Mouse (Mus musculus) hindbrain, embryonic 10.5 days (tissue): ENCODE measurements around the gene B4galt1. TPM values are rescaled to one million over a fixed set of nuclear protein-coding genes. Genes with fewer than 3 reads are reported as not detected.

Source experiments
- DNase-seq: peaks from one replicate; pipeline ENCODE4 v3.0.0-alpha.2; 2017; ENCODE audit warnings: low spot score
- H3K27ac ChIP-seq: fragments of 300-500 bp; sonication (generic); 2 replicates; pipeline ENCODE4 v1.5.1; 2016; ENCODE audit warnings: mild to moderate bottlenecking, moderate library complexity
- H3K27me3 ChIP-seq: fragments of 300-500 bp; sonication (generic); 2 replicates; pipeline ENCODE4 v1.6.1; 2016; ENCODE audit warnings: mild to moderate bottlenecking; ENCODE audit not compliant: poor library complexity, insufficient read depth, severe bottlenecking
- H3K36me3 ChIP-seq: fragments of 300-500 bp; sonication (generic); 2 replicates; pipeline ENCODE4 v1.6.1; 2016; ENCODE audit warnings: mild to moderate bottlenecking, moderate library complexity
- H3K4me1 ChIP-seq: fragments of 300-500 bp; sonication (generic); replicated peaks from 2 replicates; pipeline ENCODE4 v1.6.1; 2016; ENCODE audit warnings: mild to moderate bottlenecking
- H3K4me3 ChIP-seq: fragments of 300-500 bp; sonication (generic); 2 replicates; pipeline ENCODE4 v1.5.1; 2016; ENCODE audit warnings: mild to moderate bottlenecking, moderate library complexity
- H3K9me3 ChIP-seq: fragments of 300-500 bp; sonication (generic); 2 replicates; pipeline ENCODE4 v1.6.1; 2016; ENCODE audit warnings: mild to moderate bottlenecking, moderate library complexity
- WGBS: fragments of 180-500 bp; shearing (Covaris S2); methylation state at CpG from one replicate; pipeline ENCODE4 v1.1.7; 2016; 5-methylcytosine and 5-hydroxymethylcytosine counted together
- polyA plus RNA-seq: library from polyadenylated mRNA; unstranded; fragments of >200 nt; fragmentation: Nextera tagmentation; extraction: Ambion mirVana; gene quantifications from 2 replicates; pipeline ENCODE4 v1.2.1, GENCODE M21; 2016

The B4galt1 gene
- polyA plus RNA-seq, 1 experiment from 2014 or later = 15.2 TPM

DNA sequence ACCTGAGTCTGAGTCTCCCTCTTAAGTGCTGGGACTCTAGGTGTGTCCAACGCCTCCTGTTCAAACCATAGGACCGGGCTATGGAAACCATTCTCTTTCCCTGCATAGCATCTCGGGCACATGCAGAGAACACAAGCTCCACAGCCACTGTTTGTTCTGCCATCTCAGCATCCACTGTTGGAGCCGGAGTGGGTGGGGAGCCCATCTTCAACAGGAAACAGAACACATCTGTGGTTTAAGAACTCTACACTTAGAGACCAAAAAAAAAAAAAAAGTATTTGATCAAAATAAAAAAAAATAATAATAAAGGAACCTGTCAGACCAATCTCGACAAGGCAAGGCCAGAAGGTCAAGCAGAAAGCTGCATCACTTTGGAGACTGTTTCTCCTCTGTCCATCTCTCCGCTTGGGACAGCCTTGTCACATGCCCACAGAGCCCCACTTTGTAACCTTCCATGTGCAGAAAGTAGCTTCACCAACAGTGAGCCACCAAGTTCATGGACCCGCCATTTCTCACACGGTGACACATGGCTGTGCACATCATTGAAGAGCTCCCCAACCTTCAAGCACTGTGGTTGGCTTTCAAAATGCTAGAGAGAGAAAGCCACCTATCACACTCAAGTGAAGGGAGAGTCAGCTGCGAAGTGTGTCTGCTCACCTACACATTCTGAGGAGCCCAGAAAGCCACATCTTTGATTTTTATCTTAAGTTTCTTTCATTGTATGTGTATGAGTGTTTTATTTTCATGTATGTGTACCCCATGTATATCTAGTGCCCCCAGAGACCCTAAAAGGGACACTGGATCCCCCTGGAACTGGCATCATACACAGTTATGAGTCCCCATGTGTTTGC, 20.2 kb downstream of the B4galt1 start:
- no peak for DNase-seq
- Histone ChIP-seq H3K4me3 (no peak overlapping the region), H3K36me3 (no peaks in the 10 kb centered on the region), H3K9me3 (no peaks in the 10 kb centered on the region), H3K27ac (no peak overlapping the region), H3K27me3 (no peaks in the 10 kb centered on the region), H3K4me1 (no peaks in the 10 kb centered on the region)
- 92% methylated on average over 9 of the region's 9 CpGs for WGBS

GRCm38 (mm10) chr4:40830530-40830929, 23.3 kb downstream of the B4galt1 start:
- Histone ChIP-seq H3K4me3 (no peak overlapping the region), H3K27me3 (no peaks in the 10 kb centered on the region), H3K27ac (no peak overlapping the region), H3K4me1 (no peaks in the 10 kb centered on the region), H3K36me3 (peaks cover 12% of the 10 kb centered on the region; the same call in 1 of the 2 replicates), H3K9me3 (no peaks in the 10 kb centered on the region)
- no peak for DNase-seq
- 83% methylated on average over 5 of the region's 5 CpGs for WGBS

DNA sequence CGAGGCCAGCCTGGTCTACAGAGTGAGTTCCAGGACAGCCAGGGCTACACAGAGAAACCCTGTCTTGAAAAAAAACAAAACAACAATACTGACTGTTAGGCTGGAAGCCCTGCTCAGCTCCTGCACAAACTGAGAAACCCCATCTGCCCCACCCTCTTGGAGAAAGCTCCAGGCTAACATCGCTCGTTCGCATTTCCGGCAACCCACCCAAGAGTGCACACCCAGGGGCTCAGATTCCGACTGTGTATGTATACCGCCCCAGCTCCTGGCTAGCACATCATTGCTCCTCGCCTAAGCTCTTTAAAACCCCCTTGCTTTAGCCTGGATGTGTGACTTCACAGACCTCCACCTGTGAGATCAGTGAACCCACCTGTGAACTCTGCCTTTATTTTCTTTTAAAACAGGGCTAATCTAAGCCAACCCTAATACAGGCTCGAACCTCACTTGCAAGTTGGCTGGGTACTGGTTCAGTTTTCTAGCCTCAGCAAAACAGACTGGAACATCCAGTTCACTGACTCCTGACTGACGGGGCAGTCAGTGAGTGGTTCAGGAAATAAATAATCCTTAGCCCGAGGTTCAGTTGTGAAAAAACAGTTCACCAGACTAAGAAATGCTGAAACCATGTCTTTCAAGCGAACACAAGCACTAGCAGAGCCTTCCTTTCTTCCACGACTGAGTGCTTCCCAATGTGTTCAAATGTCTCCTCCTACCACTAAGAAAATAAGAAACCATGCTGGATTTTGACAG, 24.0 kb downstream of the B4galt1 start:
- Histone ChIP-seq H3K4me1 (peaks cover 2% of the 10 kb centered on the region; the same call in 1 of the 2 replicates), H3K36me3 (peaks cover 13% of the 10 kb centered on the region; the same call in 1 of the 2 replicates), H3K27ac (no peak overlapping the region), H3K27me3 (no peaks in the 10 kb centered on the region), H3K9me3 (no peaks in the 10 kb centered on the region), H3K4me3 (no peak overlapping the region)
- no peak for DNase-seq
- WGBS = 80% methylated on average over 13 of the region's 13 CpGs

DNA sequence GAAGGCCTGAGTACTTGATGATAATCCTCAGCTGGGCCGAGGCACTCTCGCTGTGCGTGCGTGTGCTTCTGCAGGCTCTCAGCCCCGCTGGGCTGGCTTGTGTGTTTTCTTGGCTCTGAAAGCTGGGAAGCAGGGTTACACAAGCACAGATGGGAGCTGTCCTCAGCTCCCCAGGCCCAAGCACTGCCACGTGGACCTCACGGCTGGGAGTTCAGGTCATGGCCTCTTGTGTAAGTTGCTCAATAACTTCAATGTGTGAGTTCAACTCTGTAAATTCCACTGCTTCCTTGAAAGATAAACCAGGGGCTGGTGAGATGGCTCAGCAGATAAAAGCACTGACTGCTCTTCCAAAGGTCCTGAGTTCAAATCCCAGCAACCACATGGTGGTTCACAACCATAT, 24.9 kb downstream of the B4galt1 start:
- Histone ChIP-seq H3K9me3 (no peaks in the 10 kb centered on the region), H3K27me3 (no peaks in the 10 kb centered on the region), H3K4me3 (no peak overlapping the region), H3K27ac (no peak overlapping the region), H3K36me3 (peaks cover 13% of the 10 kb centered on the region; the same call in 1 of the 2 replicates), H3K4me1 (peaks cover 3% of the 10 kb centered on the region; the same call in 1 of the 2 replicates)
- DNase-seq = peak; percentile 27
- 70% methylated on average over 7 of the region's 7 CpGs for WGBS

DNA sequence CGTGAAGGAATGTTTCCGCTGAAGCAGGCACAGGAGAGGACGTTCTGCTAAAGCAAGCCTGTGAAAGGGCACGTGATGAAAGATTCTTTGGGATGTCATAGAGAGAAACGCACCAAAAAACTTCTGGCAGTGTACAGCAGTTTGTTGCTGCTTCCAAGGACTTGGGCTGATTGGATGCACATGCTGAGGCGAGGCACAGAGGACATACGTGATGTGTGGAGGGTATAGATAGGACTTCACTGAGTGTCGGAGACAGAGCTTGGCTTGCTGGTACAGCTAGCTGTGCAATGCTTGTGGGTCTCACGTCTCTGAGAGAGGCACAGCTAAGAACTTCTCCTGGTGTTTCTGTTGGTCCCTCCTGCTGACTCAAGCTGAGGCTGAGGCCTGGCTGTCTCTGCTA, 25.9 kb downstream of the B4galt1 start:
- H3K27ac ChIP-seq = no peak overlapping the region
- DNase-seq = no peak
- H3K9me3 ChIP-seq = no peaks in the 10 kb centered on the region
- peaks cover 3% of the 10 kb centered on the region; the same call in 1 of the 2 replicates for H3K4me1 ChIP-seq
- WGBS = 93% methylated on average over 9 of the region's 9 CpGs
- no peaks in the 10 kb centered on the region for H3K27me3 ChIP-seq
- peaks cover 16% of the 10 kb centered on the region; the same call in 1 of the 2 replicates for H3K36me3 ChIP-seq
- no peak overlapping the region for H3K4me3 ChIP-seq

GRCm38 (mm10) chr4:40826810-40827209, 27.0 kb downstream of the B4galt1 start:
- 94% methylated on average over 2 of the region's 2 CpGs for whole genome bisulfite sequencing
- Histone ChIP-seq H3K4me1 (peaks cover 3% of the 10 kb centered on the region; the same call in 1 of the 2 replicates), H3K4me3 (no peak overlapping the region), H3K9me3 (no peaks in the 10 kb centered on the region), H3K27ac (no peak overlapping the region), H3K27me3 (no peaks in the 10 kb centered on the region), H3K36me3 (peaks cover 22% of the 10 kb centered on the region)
- DNase-seq = no peak

DNA sequence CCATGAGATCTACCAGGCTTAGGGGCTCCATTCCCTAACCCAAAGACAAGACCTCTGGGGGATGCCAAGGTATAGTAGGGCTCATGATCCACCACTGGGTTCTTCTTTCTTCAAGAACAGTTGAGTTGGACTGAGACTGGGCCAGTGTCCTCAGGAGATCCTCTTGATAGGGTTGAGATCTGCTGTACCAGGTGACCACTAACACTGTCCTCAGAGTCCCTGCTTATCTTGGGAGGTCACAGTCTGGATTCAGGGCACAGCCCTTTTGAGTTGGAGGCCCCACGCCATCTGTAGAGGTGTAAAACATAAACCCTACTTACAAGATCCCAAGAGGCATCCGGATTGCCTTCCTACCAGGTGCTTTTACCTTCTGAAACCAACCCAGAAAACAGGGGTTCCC, 27.8 kb downstream of the B4galt1 start:
- 91% methylated on average over 2 of the region's 2 CpGs for WGBS

GRCm38 (mm10) chr4:40825146-40825545, 28.7 kb downstream of the B4galt1 start:
- Histone ChIP-seq H3K4me1 (peaks cover 3% of the 10 kb centered on the region; the same call in 1 of the 2 replicates), H3K27me3 (no peaks in the 10 kb centered on the region), H3K4me3 (no peak overlapping the region), H3K9me3 (no peaks in the 10 kb centered on the region), H3K27ac (no peak overlapping the region), H3K36me3 (peaks cover 34% of the 10 kb centered on the region)
- no peak for DNase-seq
- 78% methylated on average over 5 of the region's 5 CpGs for WGBS

More for the DNA sequence above, 27.8 kb downstream of the B4galt1 start:
- no peak for DNase-seq
- Histone ChIP-seq H3K4me3 (no peak overlapping the region), H3K36me3 (peaks cover 27% of the 10 kb centered on the region), H3K4me1 (peaks cover 3% of the 10 kb centered on the region; the same call in 1 of the 2 replicates), H3K27me3 (no peaks in the 10 kb centered on the region), H3K9me3 (no peaks in the 10 kb centered on the region), H3K27ac (no peak overlapping the region)

DNA sequence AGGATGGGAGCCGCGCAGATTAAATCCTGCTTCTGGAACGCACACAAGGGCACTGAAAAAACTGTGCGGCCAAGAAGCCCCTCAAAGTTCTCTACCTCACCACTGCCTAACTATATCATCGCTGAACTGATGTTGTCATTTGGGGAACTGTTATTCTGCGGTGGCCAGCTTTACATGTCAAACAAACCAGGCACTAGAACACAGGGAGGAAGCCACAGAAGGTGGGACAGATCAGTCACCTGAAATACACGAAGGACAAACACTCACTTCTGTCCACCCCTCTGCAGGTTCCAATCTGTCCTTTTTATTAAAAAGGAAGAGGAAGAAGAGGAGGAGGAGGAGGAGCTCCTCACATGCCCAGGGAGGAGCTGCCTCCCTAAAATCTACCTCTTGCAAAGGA, 29.3 kb downstream of the B4galt1 start:
- WGBS = 92% methylated on average over 7 of the region's 7 CpGs
- Histone ChIP-seq H3K27ac (no peak overlapping the region), H3K4me1 (peaks cover 3% of the 10 kb centered on the region; the same call in 1 of the 2 replicates)

DNA sequence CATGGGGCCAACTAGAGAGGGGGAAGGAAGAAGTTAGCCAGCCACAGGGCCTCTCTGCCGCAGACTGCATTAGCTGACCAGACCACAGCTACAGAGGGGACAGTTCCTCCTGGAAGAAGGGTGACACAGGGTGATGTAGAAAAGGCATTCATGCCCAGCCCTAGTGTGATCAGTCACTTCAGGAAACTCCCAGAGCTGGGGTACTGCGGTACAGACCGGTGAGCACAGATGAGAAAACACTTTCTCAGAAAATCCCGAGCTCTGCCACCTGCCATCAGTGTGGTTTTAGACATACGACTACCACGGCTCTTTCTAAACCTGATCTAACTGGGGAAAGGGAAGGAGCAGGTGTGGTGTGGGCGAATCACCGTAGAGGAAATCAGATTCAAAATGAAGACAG, 30.1 kb downstream of the B4galt1 start:
- H3K4me1 ChIP-seq = peaks cover 3% of the 10 kb centered on the region; the same call in 1 of the 2 replicates
- no peak overlapping the region for H3K27ac ChIP-seq
- WGBS = 87% methylated on average over 8 of the region's 8 CpGs

More for the DNA sequence above, 29.3 kb downstream of the B4galt1 start:
- Histone ChIP-seq H3K27me3 (no peaks in the 10 kb centered on the region), H3K4me3 (no peak overlapping the region), H3K9me3 (no peaks in the 10 kb centered on the region), H3K36me3 (peaks cover 35% of the 10 kb centered on the region)
- DNase-seq = no peak

GRCm38 (mm10) chr4:40823151-40823550, 30.7 kb downstream of the B4galt1 start:
- WGBS = 93% methylated on average over 14 of the region's 14 CpGs
- Histone ChIP-seq H3K36me3 (peaks cover 37% of the 10 kb centered on the region), H3K27me3 (no peaks in the 10 kb centered on the region), H3K4me3 (no peak overlapping the region), H3K9me3 (no peaks in the 10 kb centered on the region), H3K27ac (no peak overlapping the region), H3K4me1 (peaks cover 3% of the 10 kb centered on the region; the same call in 1 of the 2 replicates)
- no peak for DNase-seq

More for the DNA sequence above, 30.1 kb downstream of the B4galt1 start:
- no peaks in the 10 kb centered on the region for H3K9me3 ChIP-seq
- no peak overlapping the region for H3K4me3 ChIP-seq
- no peaks in the 10 kb centered on the region for H3K27me3 ChIP-seq
- no peak for DNase-seq
- H3K36me3 ChIP-seq = peaks cover 35% of the 10 kb centered on the region

- 90% methylated on average over 8 of the region's 8 CpGs for WGBS
- DNase-seq = no peak
- Histone ChIP-seq H3K36me3 (peaks cover 47% of the 10 kb centered on the region), H3K4me3 (no peak overlapping the region), H3K4me1 (peaks cover 3% of the 10 kb centered on the region; the same call in 1 of the 2 replicates), H3K9me3 (no peaks in the 10 kb centered on the region), H3K27ac (no peak overlapping the region), H3K27me3 (no peaks in the 10 kb centered on the region)
Observed at GRCm38 (mm10) chr4:40821303-40822023, 32.3 kb downstream of the B4galt1 start.
